ENCODE assay signal across 19 mouse cellular contexts in the genomic region with DNA sequence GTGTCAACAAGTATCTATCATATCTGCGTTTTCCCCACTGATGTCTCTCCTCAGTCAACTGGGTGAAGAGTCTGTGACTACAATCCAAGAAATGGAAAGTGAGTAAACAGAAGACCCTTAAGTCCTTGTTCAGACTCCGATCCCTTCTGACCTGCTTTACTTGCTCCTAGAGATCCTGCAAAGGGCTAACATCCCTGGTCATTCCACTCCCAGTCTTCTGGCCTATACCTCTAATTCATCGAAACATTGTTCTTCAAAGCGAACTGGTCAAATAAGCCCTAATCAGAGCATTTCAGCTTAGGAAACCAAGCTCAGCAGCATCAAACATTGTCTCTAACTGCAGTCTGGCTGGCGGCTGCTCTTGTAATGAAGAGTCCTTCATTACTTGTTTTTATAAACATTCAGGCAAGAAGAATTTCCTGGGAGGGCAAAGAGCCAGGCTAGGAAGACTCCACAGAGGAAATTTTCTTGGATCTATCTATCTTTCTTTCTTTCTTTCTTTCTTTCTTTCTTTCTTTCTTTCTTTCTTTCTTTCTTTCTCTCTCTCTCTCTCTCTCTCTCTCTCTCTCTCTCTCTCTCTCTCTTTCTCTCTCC.
DNase-seq lines count a peak whose midpoint lies in the region; ATAC-seq and TF ChIP-seq lines count a peak whose summit lies in the region.
"Had no signal": no experiment of that assay in that cellular context is flagged by ENCODE, and none has a peak within 500 bp of the region (broad histone marks: within the 10 kb centered on the region; RNA-seq: fewer than 3 reads in every experiment).

No protein-coding gene starts in this region.

- no peaks in the 10 kb centered on the region for H3K4me1 ChIP-seq in embryonic facial prominence, embryonic 14.5 days (ENCODE audit: control insufficient read depth, insufficient read depth, low read length)
- no peaks in the 10 kb centered on the region for H3K4me1 ChIP-seq in embryonic facial prominence, embryonic 10.5 days
- H3K4me1 ChIP-seq in lung, postnatal 0 days (ENCODE audit: insufficient read depth, low read depth, low read length), result no peaks in the 10 kb centered on the region
- H3K4me1 ChIP-seq: megakaryocyte, embryonic 14.5 days had no signal

- H3K27ac ChIP-seq in embryonic facial prominence, embryonic 14.5 days (replicated peaks; ENCODE audit: low read depth, low read length), result no peak overlapping the region
- no peak overlapping the region for H3K27ac ChIP-seq in embryonic facial prominence, embryonic 10.5 days (replicated peaks)
- no peak overlapping the region for H3K27ac ChIP-seq in lung, postnatal 0 days (ENCODE audit: low read length)
- H3K27ac ChIP-seq: limb, embryonic 10.5 days; liver, embryonic 14.5 days had no signal

- H3K9me3 ChIP-seq in embryonic facial prominence, embryonic 14.5 days (ENCODE audit: control insufficient read depth, low read length), result no peaks in the 10 kb centered on the region
- H3K9me3 ChIP-seq in embryonic facial prominence, embryonic 10.5 days, result no peaks in the 10 kb centered on the region
- H3K9me3 ChIP-seq in lung, postnatal 0 days (ENCODE audit: low read length), result no peaks in the 10 kb centered on the region
- H3K9me3 ChIP-seq: heart, embryonic 12.5 days; limb, embryonic 10.5 days; megakaryocyte, embryonic 14.5 days had no signal

- H3K36me3 ChIP-seq in embryonic facial prominence, embryonic 14.5 days (ENCODE audit: control insufficient read depth, insufficient read depth, low read length), result no peaks in the 10 kb centered on the region
- H3K36me3 ChIP-seq in embryonic facial prominence, embryonic 10.5 days (replicated peaks), result no peaks in the 10 kb centered on the region
- H3K36me3 ChIP-seq in lung, postnatal 0 days (ENCODE audit: insufficient read depth, low read length), result no peaks in the 10 kb centered on the region
- H3K36me3 ChIP-seq: heart, embryonic 12.5 days; limb, embryonic 10.5 days had no signal

- H3K27me3 ChIP-seq in embryonic facial prominence, embryonic 14.5 days (replicated peaks; ENCODE audit: control insufficient read depth, insufficient read depth, low read length), result no peaks in the 10 kb centered on the region
- no peaks in the 10 kb centered on the region for H3K27me3 ChIP-seq in embryonic facial prominence, embryonic 10.5 days (replicated peaks; ENCODE audit: low read depth, poor library complexity, severe bottlenecking)
- H3K27me3 ChIP-seq in lung, postnatal 0 days (replicated peaks; ENCODE audit: insufficient read depth, low read length), result no peaks in the 10 kb centered on the region
- H3K27me3 ChIP-seq: heart, embryonic 12.5 days; megakaryocyte, embryonic 14.5 days had no signal

- H3K9ac ChIP-seq in embryonic facial prominence, embryonic 14.5 days (ENCODE audit: low read depth, low read length), result no peak overlapping the region
- no peak overlapping the region for H3K9ac ChIP-seq in lung, postnatal 0 days (replicated peaks; ENCODE audit: low read depth)
- H3K9ac ChIP-seq: heart, embryonic 12.5 days; liver, embryonic 14.5 days had no signal

- 84% methylated on average over 5 of the region's 5 CpGs for WGBS in embryonic facial prominence, embryonic 14.5 days
- 89% methylated on average over 5 of the region's 5 CpGs for WGBS in embryonic facial prominence, embryonic 10.5 days
- 29% methylated on average over 5 of the region's 5 CpGs for WGBS in lung, postnatal 0 days

- H3K4me3 ChIP-seq in embryonic facial prominence, embryonic 14.5 days (ENCODE audit: low read depth, low read length), result no peak overlapping the region
- no peak overlapping the region for H3K4me3 ChIP-seq in embryonic facial prominence, embryonic 10.5 days
- no peak overlapping the region for H3K4me3 ChIP-seq in lung, postnatal 0 days (ENCODE audit: low read depth, low read length)
- H3K4me3 ChIP-seq: erythroblast, embryonic 14.5 days; heart, embryonic 12.5 days; limb, embryonic 10.5 days; megakaryocyte, embryonic 14.5 days had no signal

- TF ChIP-seq CTCF in lung, postnatal 0 days (IDR thresholded peaks at IDR 0.05), result no peak

- no peak for TF ChIP-seq EP300 in lung, postnatal 0 days (IDR thresholded peaks at IDR 0.05)

- no peak overlapping the region for H3K4me2 ChIP-seq in embryonic facial prominence, embryonic 14.5 days (ENCODE audit: low read depth, low read length)
- no peak overlapping the region for H3K4me2 ChIP-seq in lung, postnatal 0 days (replicated peaks; ENCODE audit: low read depth, low read length)
- H3K4me2 ChIP-seq: heart, embryonic 12.5 days had no signal

- ATAC-seq in embryonic facial prominence, embryonic 14.5 days (ENCODE audit: low read depth), result no peak
- no peak for ATAC-seq in lung, postnatal 0 days
- ATAC-seq: forebrain, embryonic 14.5 days had no signal

- peak; percentile 51 for DNase-seq in embryonic facial prominence, embryonic 14.5 days (ENCODE audit: low spot score)
- no peak for DNase-seq in embryonic facial prominence, embryonic 10.5 days (ENCODE audit: low spot score)
- DNase-seq in kidney, postnatal 14 days, result peak; percentile 14
- no peak for DNase-seq in kidney, adult 11 months
- peak; percentile 31 for DNase-seq in 3T3-L1 (ENCODE audit: low read depth, low spot score)
- peak; percentile 42 for DNase-seq in lung, postnatal 0 days (ENCODE audit: low spot score)
- DNase-seq in spleen, postnatal 14 days (ENCODE audit: low spot score in 2 of 2), result no peak
- DNase-seq in adrenal gland, postnatal 10 days, result no peak
- DNase-seq: adrenal gland, adult 2 months; cerebellum, adult 11 months; cerebellum, postnatal 25 days; heart, postnatal 36 days; thymus, postnatal 14 days had no signal

Comparison
In these comparisons a context has a peak if more than half of its experiments do, and no peak if none do; other contexts are left out.
1. DNase-seq: peak in embryonic facial prominence, embryonic 14.5 days (single experiment), kidney, postnatal 14 days (single experiment), 3T3-L1 (single experiment) and lung, postnatal 0 days (single experiment); none in embryonic facial prominence, embryonic 10.5 days (single experiment), kidney, adult 11 months (single experiment), spleen, postnatal 14 days (0 of 2) and adrenal gland, postnatal 10 days (single experiment).